Mouse (Mus musculus): ENCODE data around the gene Pop5. TPM values are rescaled to one million over a fixed set of nuclear protein-coding genes. Genes with fewer than 3 reads are reported as not detected.

Gene Pop5
- polyA plus RNA-seq, 1 experiment from 2014 or later = 181 TPM

DNA sequence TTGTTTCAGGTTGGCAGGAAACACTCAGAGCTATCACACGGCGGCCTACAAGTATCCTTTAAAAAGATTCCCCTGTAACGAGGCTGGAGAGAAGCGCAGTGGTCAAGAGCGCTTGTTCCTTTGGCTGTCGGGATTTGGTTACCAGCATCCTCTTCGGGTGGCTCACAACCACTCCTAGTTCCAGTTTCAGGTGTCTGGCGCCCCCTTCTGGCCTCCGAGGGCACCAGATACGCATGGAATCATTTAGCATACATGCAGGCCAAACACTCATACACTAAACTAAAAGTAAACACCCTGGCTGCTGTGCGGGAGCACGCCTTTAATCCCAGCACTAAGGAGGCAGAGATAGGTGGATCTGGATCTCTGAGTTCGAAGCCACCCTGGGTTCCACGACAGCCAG, 40.4 kb downstream of the Pop5 start:
- Histone ChIP-seq H3K9me3 (ENCODE audit: control insufficient read depth, low read length) (no peaks in the 10 kb centered on the region), H3K4me1 (replicated peaks; ENCODE audit: control insufficient read depth, insufficient read depth, low read length) (peaks cover 23% of the 10 kb centered on the region), H3K27ac (ENCODE audit: low read depth, low read length) (no peak overlapping the region), H3K9ac (ENCODE audit: low read depth, low read length) (no peak overlapping the region), H3K4me3 (ENCODE audit: low read depth, low read length) (no peak overlapping the region), H3K4me2 (no peak overlapping the region), H3K27me3 (replicated peaks; ENCODE audit: control insufficient read depth, insufficient read depth, low read length) (no peaks in the 10 kb centered on the region), H3K36me3 (ENCODE audit: control insufficient read depth, insufficient read depth, low read length) (no peaks in the 10 kb centered on the region)
- 49% methylated on average over 14 of the region's 14 CpGs for WGBS
- DNase-seq (ENCODE audit: low spot score) (no peak), ATAC-seq (replicated peaks; ENCODE audit: low FRiP score) (no peak)

DNA sequence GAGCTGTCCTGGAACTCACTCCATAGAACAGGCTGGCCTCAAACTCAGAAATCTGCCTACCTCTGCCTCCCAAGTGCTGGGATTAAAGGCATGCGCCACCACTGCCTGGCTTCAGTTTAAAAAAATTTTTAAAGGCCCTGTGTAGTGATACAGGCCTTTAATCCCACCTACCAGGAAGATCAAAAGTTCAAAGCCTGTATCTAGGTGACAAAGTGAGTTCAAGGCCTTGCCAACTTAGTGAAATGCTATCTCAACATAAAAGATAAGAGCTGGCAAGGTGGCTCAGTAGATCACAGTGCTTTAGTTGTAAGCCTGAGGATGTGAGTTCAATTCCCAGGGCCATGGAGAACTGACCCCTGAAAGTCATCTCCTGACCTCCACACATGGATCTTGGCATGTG, 42.4 kb downstream of the Pop5 start:
- no peak for DNase-seq (ENCODE audit: low spot score)
- Histone ChIP-seq H3K4me1 (replicated peaks; ENCODE audit: control insufficient read depth, insufficient read depth, low read length) (peaks cover 18% of the 10 kb centered on the region), H3K9me3 (ENCODE audit: control insufficient read depth, low read length) (no peaks in the 10 kb centered on the region), H3K4me3 (ENCODE audit: low read depth, low read length) (no peak overlapping the region), H3K27ac (ENCODE audit: low read depth, low read length) (no peak overlapping the region), H3K4me2 (no peak overlapping the region), H3K36me3 (ENCODE audit: control insufficient read depth, insufficient read depth, low read length) (no peaks in the 10 kb centered on the region), H3K27me3 (replicated peaks; ENCODE audit: control insufficient read depth, insufficient read depth, low read length) (no peaks in the 10 kb centered on the region), H3K9ac (ENCODE audit: low read depth, low read length) (no peak overlapping the region)
- WGBS = 85% methylated on average over 1 of the region's 1 CpGs
- ATAC-seq (replicated peaks; ENCODE audit: low FRiP score) = no peak

DNA sequence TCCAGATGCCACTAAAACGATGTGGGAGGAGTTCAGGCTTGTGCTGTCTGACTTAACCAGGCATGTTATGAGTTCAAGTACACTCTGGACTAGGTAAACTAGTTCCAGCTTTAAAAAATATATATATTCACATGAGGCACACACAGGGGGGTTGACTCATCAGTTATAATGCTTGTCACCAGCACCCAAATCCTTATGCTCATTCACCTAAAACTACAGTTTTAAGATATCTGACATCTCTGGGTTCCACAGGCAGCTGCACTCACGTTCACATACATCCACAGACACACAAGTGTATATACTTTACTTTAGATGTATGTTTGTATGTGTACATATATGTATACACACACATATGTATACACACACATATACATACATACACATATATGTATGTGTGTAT, 43.1 kb downstream of the Pop5 start:
- Histone ChIP-seq H3K4me1 (replicated peaks; ENCODE audit: control insufficient read depth, insufficient read depth, low read length) (peaks cover 14% of the 10 kb centered on the region), H3K4me3 (ENCODE audit: low read depth, low read length) (no peak overlapping the region), H3K4me2 (no peak overlapping the region), H3K9me3 (ENCODE audit: control insufficient read depth, low read length) (no peaks in the 10 kb centered on the region), H3K27me3 (replicated peaks; ENCODE audit: control insufficient read depth, insufficient read depth, low read length) (no peaks in the 10 kb centered on the region), H3K27ac (ENCODE audit: low read depth, low read length) (no peak overlapping the region), H3K9ac (ENCODE audit: low read depth, low read length) (no peak overlapping the region), H3K36me3 (ENCODE audit: control insufficient read depth, insufficient read depth, low read length) (peaks cover 3% of the 10 kb centered on the region)
- ATAC-seq (replicated peaks; ENCODE audit: low FRiP score) (no peak), DNase-seq (ENCODE audit: low spot score) (no peak)
- WGBS = 69% methylated on average over 2 of the region's 2 CpGs

DNA sequence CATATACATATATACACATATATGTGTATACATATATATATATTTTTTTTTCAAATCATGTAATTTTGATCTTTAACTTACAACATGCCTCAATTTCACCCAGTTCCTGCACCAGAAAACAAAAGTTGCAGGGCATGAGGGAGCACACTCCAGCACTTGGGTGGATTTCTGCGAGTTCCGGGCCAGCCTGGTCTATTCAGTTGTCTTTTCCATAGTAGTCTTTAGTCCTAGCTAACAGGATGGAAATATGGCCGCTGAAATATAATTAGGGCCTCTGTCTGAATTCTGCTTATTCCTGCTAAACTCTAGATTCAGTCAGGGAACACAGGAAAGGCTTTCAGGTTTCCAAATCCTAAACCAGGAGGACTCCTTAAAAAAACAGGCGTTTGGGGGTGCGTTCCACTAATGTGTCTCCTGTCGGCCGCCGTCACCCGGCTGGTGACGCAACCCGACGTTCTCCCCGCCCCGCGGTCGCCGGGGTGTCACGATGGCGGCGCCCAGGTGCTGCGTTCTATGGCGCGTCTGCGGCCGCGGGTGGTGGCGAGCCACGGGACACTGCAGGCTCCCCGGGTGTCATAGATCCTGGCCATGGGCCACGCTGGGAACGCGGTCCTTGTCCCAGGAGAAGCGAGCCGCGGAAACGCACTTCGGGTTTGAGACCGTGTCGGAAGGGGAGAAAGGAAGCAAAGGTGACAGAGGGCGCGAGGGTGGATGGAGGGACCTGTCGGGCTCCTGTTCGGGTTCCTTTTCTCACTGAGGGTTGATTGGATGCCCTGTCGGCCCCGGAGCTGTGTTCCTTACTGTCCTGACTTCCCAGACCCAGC, 43.8 kb downstream of the Pop5 start, which contains the start of gene Coq5:
TSS of gene Coq5 (plus strand) at position 441 of the 824 bp plus-strand sequence.
- H3K9me3 ChIP-seq (ENCODE audit: control insufficient read depth, low read length) = no peaks in the 10 kb centered on the region
- ATAC-seq (replicated peaks; ENCODE audit: low FRiP score) (peak; percentile 82), DNase-seq (ENCODE audit: low spot score) (peak; percentile 85)
- peak within 1 kb of the TSS; percentile 99 for H3K4me3 ChIP-seq (ENCODE audit: low read depth, low read length)
- peak within 1 kb of the TSS; percentile 48 for H3K27ac ChIP-seq (ENCODE audit: low read depth, low read length)
- WGBS = 3% methylated on average over 45 of the region's 45 CpGs
- H3K4me2 ChIP-seq = peak within 1 kb of the TSS; percentile 93
- H3K4me1 ChIP-seq (replicated peaks; ENCODE audit: control insufficient read depth, insufficient read depth, low read length) = peaks cover 14% of the 10 kb centered on the region
- H3K27me3 ChIP-seq (replicated peaks; ENCODE audit: control insufficient read depth, insufficient read depth, low read length) = no peaks in the 10 kb centered on the region
- peak within 1 kb of the TSS; percentile 87 for H3K9ac ChIP-seq (ENCODE audit: low read depth, low read length)
- peaks cover 9% of the 10 kb centered on the region for H3K36me3 ChIP-seq (ENCODE audit: control insufficient read depth, insufficient read depth, low read length)

DNA sequence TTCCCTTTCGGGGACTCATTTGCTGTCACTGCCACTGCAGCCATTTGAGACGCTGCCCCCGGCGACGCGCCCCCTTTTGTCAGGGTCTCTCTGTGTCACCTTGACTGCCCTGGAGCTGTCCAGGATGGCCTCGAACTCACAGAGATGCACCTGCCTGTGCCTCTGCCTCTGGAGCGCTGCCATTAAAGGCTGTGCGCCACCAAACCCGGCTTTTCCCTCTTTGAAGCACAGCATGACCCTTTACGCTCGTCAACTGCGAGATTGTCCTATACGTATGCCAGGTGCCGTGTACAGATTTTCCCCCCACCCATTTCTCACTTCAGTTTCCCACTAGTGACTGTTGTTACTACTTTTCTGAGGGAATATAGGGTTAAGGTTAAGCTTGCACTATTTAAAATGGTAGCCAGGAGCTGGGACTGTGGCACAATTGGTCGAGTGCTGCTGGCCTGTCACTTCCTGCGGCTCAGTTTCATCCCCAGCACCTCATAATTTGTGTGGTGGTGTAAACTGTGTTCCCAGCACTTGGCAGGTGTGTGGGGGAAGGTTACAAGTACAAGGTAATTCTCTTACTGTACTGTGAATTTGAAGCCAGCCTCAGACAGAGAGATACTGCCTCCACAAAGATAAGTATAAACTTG, 44.5 kb downstream of the Pop5 start:
- peak; percentile 30 for ATAC-seq (replicated peaks; ENCODE audit: low FRiP score)
- Histone ChIP-seq H3K4me2 (peak overlapping the region; percentile 93), H3K27me3 (replicated peaks; ENCODE audit: control insufficient read depth, insufficient read depth, low read length) (no peaks in the 10 kb centered on the region), H3K9me3 (ENCODE audit: control insufficient read depth, low read length) (no peaks in the 10 kb centered on the region), H3K36me3 (ENCODE audit: control insufficient read depth, insufficient read depth, low read length) (peaks cover 10% of the 10 kb centered on the region), H3K4me3 (ENCODE audit: low read depth, low read length) (peak overlapping the region; percentile 99), H3K27ac (ENCODE audit: low read depth, low read length) (peak overlapping the region; percentile 48), H3K9ac (ENCODE audit: low read depth, low read length) (peak overlapping the region; percentile 87), H3K4me1 (replicated peaks; ENCODE audit: control insufficient read depth, insufficient read depth, low read length) (peaks cover 11% of the 10 kb centered on the region)
- no peak for DNase-seq (ENCODE audit: low spot score)
- 6% methylated on average over 17 of the region's 17 CpGs for WGBS

DNA sequence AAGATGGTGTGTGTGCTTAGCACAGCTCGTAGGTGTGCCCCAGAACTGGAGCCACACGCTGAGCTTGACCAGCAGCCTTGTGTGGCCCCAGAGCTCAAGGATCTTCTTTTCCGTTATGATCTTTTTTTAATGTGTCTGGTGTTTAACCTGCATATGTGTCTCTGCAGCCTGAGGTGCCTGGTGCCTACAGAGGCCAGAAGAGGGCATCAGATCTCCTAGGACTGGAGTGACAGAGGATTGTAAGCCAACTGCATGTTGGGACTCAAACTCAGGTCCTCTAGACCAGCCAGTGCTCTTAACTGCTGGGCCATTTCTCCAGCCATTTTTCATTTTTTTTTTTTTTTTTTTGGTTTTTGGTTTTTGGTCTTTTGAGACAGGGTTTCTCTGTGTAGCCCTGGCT, 49.1 kb downstream of the Pop5 start:
- H3K27ac ChIP-seq (ENCODE audit: low read depth, low read length) = no peak overlapping the region
- H3K9me3 ChIP-seq (ENCODE audit: control insufficient read depth, low read length) = no peaks in the 10 kb centered on the region
- no peak overlapping the region for H3K9ac ChIP-seq (ENCODE audit: low read depth, low read length)
- no peak overlapping the region for H3K4me3 ChIP-seq (ENCODE audit: low read depth, low read length)
- no peak overlapping the region for H3K4me2 ChIP-seq
- ATAC-seq (replicated peaks; ENCODE audit: low FRiP score) = no peak; the same call in 1 of the 2 replicates
- no peak for DNase-seq (ENCODE audit: low spot score)
- WGBS = 80% methylated on average over 3 of the region's 3 CpGs
- peaks cover 6% of the 10 kb centered on the region for H3K4me1 ChIP-seq (replicated peaks; ENCODE audit: control insufficient read depth, insufficient read depth, low read length)
- H3K36me3 ChIP-seq (ENCODE audit: control insufficient read depth, insufficient read depth, low read length) = peaks cover 17% of the 10 kb centered on the region
- H3K27me3 ChIP-seq (replicated peaks; ENCODE audit: control insufficient read depth, insufficient read depth, low read length) = no peaks in the 10 kb centered on the region

DNA sequence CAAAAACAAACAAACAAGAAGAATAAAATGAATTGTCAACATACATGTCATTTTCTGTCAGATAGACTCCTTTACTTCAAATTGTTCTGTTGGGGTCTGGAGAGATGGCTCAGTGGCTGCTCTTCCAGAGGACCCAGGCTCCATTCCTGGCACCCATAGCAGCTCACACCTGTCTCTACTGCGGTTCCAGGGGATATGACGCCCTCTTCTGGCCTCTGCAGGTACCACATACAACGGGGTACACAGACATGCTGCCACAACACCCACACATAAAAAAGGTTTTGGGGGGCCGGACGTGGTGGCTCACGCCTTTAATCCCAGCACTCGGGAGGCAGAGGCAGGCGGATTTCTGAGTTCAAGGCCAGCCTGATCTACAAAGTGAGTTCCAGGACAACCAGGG, 58.5 kb downstream of the Pop5 start:
- H3K27ac ChIP-seq (ENCODE audit: low read depth, low read length) = no peak overlapping the region
- H3K27me3 ChIP-seq (replicated peaks; ENCODE audit: control insufficient read depth, insufficient read depth, low read length) = no peaks in the 10 kb centered on the region
- WGBS = 90% methylated on average over 8 of the region's 8 CpGs
- ATAC-seq (replicated peaks; ENCODE audit: low FRiP score) (no peak), DNase-seq (ENCODE audit: low spot score) (no peak)
- H3K9me3 ChIP-seq (ENCODE audit: control insufficient read depth, low read length) = no peaks in the 10 kb centered on the region
- H3K9ac ChIP-seq (ENCODE audit: low read depth, low read length) = no peak overlapping the region
- peaks cover 35% of the 10 kb centered on the region for H3K36me3 ChIP-seq (ENCODE audit: control insufficient read depth, insufficient read depth, low read length)
- H3K4me3 ChIP-seq (ENCODE audit: low read depth, low read length) = no peak overlapping the region
- peaks cover 25% of the 10 kb centered on the region for H3K4me1 ChIP-seq (replicated peaks; ENCODE audit: control insufficient read depth, insufficient read depth, low read length)
- no peak overlapping the region for H3K4me2 ChIP-seq

Data from liver, embryonic 11.5 days (tissue).